Mouse (Mus musculus): Measurements from ENCODE around the gene Exosc9. TPM values are rescaled to one million over a fixed set of nuclear protein-coding genes. Genes with fewer than 3 reads are reported as not detected.

Exosc9 gene
- polyA plus RNA-seq, 1 experiment from 2014 or later, result 24.8 TPM

GRCm38 (mm10) chr3:36541399-36541798 is 11.0 kb upstream of the Exosc9 start:
- TF ChIP-seq EP300 (IDR thresholded peaks at IDR 0.05; ENCODE audit: low read depth) (no peak), CTCF (IDR thresholded peaks at IDR 0.05; ENCODE audit: low read depth) (no peak)
- no peak overlapping the region for H3K9ac ChIP-seq (replicated peaks)
- H3K4me3 ChIP-seq (ENCODE audit: low read depth, low read length), result no peak overlapping the region
- H3K36me3 ChIP-seq (replicated peaks; ENCODE audit: insufficient read depth, low read length), result no peaks in the 10 kb centered on the region
- ATAC-seq (no peak), DNase-seq (no peak)
- H3K4me2 ChIP-seq (ENCODE audit: low read depth, low read length), result no peak overlapping the region
- H3K27me3 ChIP-seq (ENCODE audit: insufficient read depth, low read length), result no peaks in the 10 kb centered on the region
- no peaks in the 10 kb centered on the region for H3K4me1 ChIP-seq (ENCODE audit: insufficient read depth)
- H3K27ac ChIP-seq (ENCODE audit: low read depth), result no peak overlapping the region
- H3K9me3 ChIP-seq (ENCODE audit: low read length), result no peaks in the 10 kb centered on the region
- 62% methylated on average over 2 of the region's 2 CpGs for WGBS (ENCODE audit: insufficient replicate concordance)

GRCm38 (mm10) chr3:36544961-36545360 is 7.4 kb upstream of the Exosc9 start:
- Histone ChIP-seq H3K27ac (ENCODE audit: low read depth) (no peak overlapping the region), H3K4me3 (ENCODE audit: low read depth, low read length) (no peak overlapping the region), H3K27me3 (ENCODE audit: insufficient read depth, low read length) (no peaks in the 10 kb centered on the region), H3K36me3 (replicated peaks; ENCODE audit: insufficient read depth, low read length) (no peaks in the 10 kb centered on the region), H3K9me3 (ENCODE audit: low read length) (no peaks in the 10 kb centered on the region), H3K4me1 (ENCODE audit: insufficient read depth) (no peaks in the 10 kb centered on the region), H3K9ac (replicated peaks) (no peak overlapping the region), H3K4me2 (ENCODE audit: low read depth, low read length) (no peak overlapping the region)
- ATAC-seq (no peak), DNase-seq (no peak)
- no peak for TF ChIP-seq EP300 (IDR thresholded peaks at IDR 0.05; ENCODE audit: low read depth)
- WGBS (ENCODE audit: insufficient replicate concordance), result 69% methylated on average over 3 of the region's 3 CpGs

- WGBS (ENCODE audit: insufficient replicate concordance), result 56% methylated on average over 9 of the region's 9 CpGs
- peak overlapping the region; percentile 80; the same call in 1 of the 2 replicates for H3K4me2 ChIP-seq (ENCODE audit: low read depth, low read length)
- no peak overlapping the region for H3K27ac ChIP-seq (ENCODE audit: low read depth)
- no peak for TF ChIP-seq EP300 (IDR thresholded peaks at IDR 0.05; ENCODE audit: low read depth)
- TF ChIP-seq CTCF (IDR thresholded peaks at IDR 0.05; ENCODE audit: low read depth), result no peak
- peaks cover 8% of the 10 kb centered on the region; the same call in 1 of the 2 replicates for H3K4me1 ChIP-seq (ENCODE audit: insufficient read depth)
- no peak overlapping the region for H3K4me3 ChIP-seq (ENCODE audit: low read depth, low read length)
- H3K36me3 ChIP-seq (replicated peaks; ENCODE audit: insufficient read depth, low read length), result peaks cover 23% of the 10 kb centered on the region
- no peak overlapping the region for H3K9ac ChIP-seq (replicated peaks)
- no peaks in the 10 kb centered on the region for H3K9me3 ChIP-seq (ENCODE audit: low read length)
- ATAC-seq (no peak), DNase-seq (no peak)
- H3K27me3 ChIP-seq (ENCODE audit: insufficient read depth, low read length), result no peaks in the 10 kb centered on the region
Observed at GRCm38 (mm10) chr3:36551343-36551742, 1.1 kb upstream of the Exosc9 start.

GRCm38 (mm10) chr3:36551851-36552384 is 488 bp upstream of the Exosc9 start:
- ATAC-seq, result peak; percentile 32
- Histone ChIP-seq H3K36me3 (replicated peaks; ENCODE audit: insufficient read depth, low read length) (peaks cover 25% of the 10 kb centered on the region), H3K4me2 (ENCODE audit: low read depth, low read length) (peak overlapping the region; percentile 80), H3K9me3 (ENCODE audit: low read length) (no peaks in the 10 kb centered on the region), H3K4me1 (ENCODE audit: insufficient read depth) (peaks cover 8% of the 10 kb centered on the region; the same call in 1 of the 2 replicates), H3K27ac (ENCODE audit: low read depth) (no peak overlapping the region), H3K27me3 (ENCODE audit: insufficient read depth, low read length) (no peaks in the 10 kb centered on the region), H3K9ac (replicated peaks) (peak overlapping the region; percentile 75), H3K4me3 (ENCODE audit: low read depth, low read length) (peak overlapping the region; percentile 85)
- TF ChIP-seq EP300 (IDR thresholded peaks at IDR 0.05; ENCODE audit: low read depth), result no peak
- TF ChIP-seq CTCF (IDR thresholded peaks at IDR 0.05; ENCODE audit: low read depth), result no peak
- 15% methylated on average over 12 of the region's 12 CpGs for WGBS (ENCODE audit: insufficient replicate concordance)
- no peak for DNase-seq

- H3K9me3 ChIP-seq (ENCODE audit: low read length), result no peaks in the 10 kb centered on the region
- 86% methylated on average over 1 of the region's 1 CpGs for WGBS (ENCODE audit: insufficient replicate concordance)
- H3K36me3 ChIP-seq (replicated peaks; ENCODE audit: insufficient read depth, low read length), result peaks cover 44% of the 10 kb centered on the region
- H3K9ac ChIP-seq (replicated peaks), result no peak overlapping the region
- no peak overlapping the region for H3K4me2 ChIP-seq (ENCODE audit: low read depth, low read length)
- H3K4me3 ChIP-seq (ENCODE audit: low read depth, low read length), result no peak overlapping the region
- TF ChIP-seq EP300 (IDR thresholded peaks at IDR 0.05; ENCODE audit: low read depth), result no peak
- no peak for TF ChIP-seq CTCF (IDR thresholded peaks at IDR 0.05; ENCODE audit: low read depth)
- H3K4me1 ChIP-seq (ENCODE audit: insufficient read depth), result peaks cover 6% of the 10 kb centered on the region; the same call in 1 of the 2 replicates
- DNase-seq, result no peak
- no peaks in the 10 kb centered on the region for H3K27me3 ChIP-seq (ENCODE audit: insufficient read depth, low read length)
- no peak overlapping the region for H3K27ac ChIP-seq (ENCODE audit: low read depth)
- no peak for ATAC-seq
Observed at GRCm38 (mm10) chr3:36557601-36558000, 5.2 kb downstream of the Exosc9 start.

- H3K36me3 ChIP-seq (replicated peaks; ENCODE audit: insufficient read depth, low read length), result peaks cover 57% of the 10 kb centered on the region
- no peaks in the 10 kb centered on the region for H3K27me3 ChIP-seq (ENCODE audit: insufficient read depth, low read length)
- DNase-seq (no peak), ATAC-seq (peak; percentile 80)
- 71% methylated on average over 4 of the region's 4 CpGs for WGBS (ENCODE audit: insufficient replicate concordance)
- H3K4me2 ChIP-seq (ENCODE audit: low read depth, low read length), result no peak overlapping the region
- H3K27ac ChIP-seq (ENCODE audit: low read depth), result no peak overlapping the region
- no peak overlapping the region for H3K9ac ChIP-seq (replicated peaks)
- peaks cover 3% of the 10 kb centered on the region; the same call in 1 of the 2 replicates for H3K4me1 ChIP-seq (ENCODE audit: insufficient read depth)
- H3K4me3 ChIP-seq (ENCODE audit: low read depth, low read length), result no peak overlapping the region
- TF ChIP-seq EP300 (IDR thresholded peaks at IDR 0.05; ENCODE audit: low read depth) (no peak), CTCF (IDR thresholded peaks at IDR 0.05; ENCODE audit: low read depth) (no peak)
- no peaks in the 10 kb centered on the region for H3K9me3 ChIP-seq (ENCODE audit: low read length)
Observed at GRCm38 (mm10) chr3:36559606-36560005, 7.2 kb downstream of the Exosc9 start.
